Mouse (Mus musculus) CH12.LX (cell line): ENCODE measurements at regions not wholly inside any gene's neighbourhood (a gene's known extent, or its start where the extent isn't known, plus 50 kb on each side); places are given as distances from the start of the nearest gene placed in this dataset.

Experiments
- BHLHE40 ChIP-seq: IDR thresholded peaks from 2 replicates; pipeline ENCODE4 v1.6.1; 2011; ENCODE audit warnings: mild to moderate bottlenecking, low read depth, low read length, improper control_type of control experiment
- CTCF ChIP-seq, 2 experiments: IDR thresholded peaks in 1 of 2; conservative IDR thresholded peaks in 1 of 2; 2 replicates each; pipeline ENCODE4 v1.5.1; 2011 to 2012; ENCODE audit warnings: low read depth in 2 of 2, low read length in 2 of 2, improper control_type of control experiment in 1 of 2, inconsistent platforms in 1 of 2, mild to moderate bottlenecking in 1 of 2, moderate library complexity in 1 of 2
- MEF2A ChIP-seq: IDR thresholded peaks from 2 replicates; pipeline ENCODE4 v1.6.1; 2014; ENCODE audit warnings: low read depth, mild to moderate bottlenecking, inconsistent platforms, low read length, improper control_type of control experiment, borderline replicate concordance
- MYC ChIP-seq: IDR thresholded peaks from 2 replicates; pipeline ENCODE4 v1.6.1; 2011; ENCODE audit warnings: low read depth, mild to moderate bottlenecking, improper control_type of control experiment, low read length
- NRF1 ChIP-seq: IDR thresholded peaks from 2 replicates; pipeline ENCODE4 v1.6.1; 2014; ENCODE audit warnings: low read depth, mild to moderate bottlenecking, inconsistent platforms, low read length, improper control_type of control experiment, moderate library complexity
- POLR2A ChIP-seq: IDR thresholded peaks from 2 replicates; pipeline ENCODE4 v1.6.1; 2011; ENCODE audit warnings: low read depth, mild to moderate bottlenecking, improper control_type of control experiment, low read length
- RAD21 ChIP-seq: IDR thresholded peaks from 2 replicates; pipeline ENCODE4 v1.6.1; 2011; ENCODE audit warnings: low read depth, mild to moderate bottlenecking, low read length, improper control_type of control experiment, moderate library complexity
- RCOR1 ChIP-seq: conservative IDR thresholded peaks from 2 replicates; pipeline ENCODE4 v1.6.1; 2012; ENCODE audit warnings: low read depth, mild to moderate bottlenecking, inconsistent platforms, low read length, improper control_type of control experiment
- TCF12 ChIP-seq: IDR thresholded peaks from 2 replicates; pipeline ENCODE4 v1.6.1; 2014; ENCODE audit warnings: low read depth, mild to moderate bottlenecking, inconsistent platforms, low read length, improper control_type of control experiment
- USF1 ChIP-seq: IDR thresholded peaks from 2 replicates; pipeline ENCODE4 v1.6.1; 2014; ENCODE audit warnings: low read depth, mild to moderate bottlenecking, inconsistent platforms, low read length, improper control_type of control experiment
- ZC3H11A ChIP-seq: IDR thresholded peaks from 2 replicates; pipeline ENCODE4 v1.6.1; 2012; ENCODE audit warnings: low read depth, mild to moderate bottlenecking, inconsistent platforms, low read length, improper control_type of control experiment

- TF ChIP-seq CTCF (conservative IDR thresholded peaks at IDR 0.05 in 1 of 2, IDR thresholded peaks at IDR 0.05 in 1 of 2; ENCODE audit: low read depth in 2 of 2, low read length in 2 of 2) (no peak), ZC3H11A (no peak), USF1 (no peak), POLR2A (no peak), NRF1 (no peak), RCOR1 (no peak), MEF2A (no peak), BHLHE40 (no peak), TCF12 (no peak), MYC (no peak), RAD21 (no peak)
Observed at GRCm38 (mm10) chr1:105170979-105171378, 185.5 kb downstream of the Rnf152 start.
